Mouse (Mus musculus) midbrain, embryonic 11.5 days (tissue): ENCODE measurements at regions not wholly inside any gene's neighbourhood (a gene's known extent, or its start where the extent isn't known, plus 50 kb on each side); places are given as distances from the start of the nearest gene placed in this dataset.
A peak's percentile ranks its signal among the peaks of the same experiment; 100 is the strongest.

Source experiments
- ATAC-seq: fragments of 200-750 bp; cut with Nextera tagmentation; 2 replicates; pipeline ENCODE4 v1.8.0; 2017; ENCODE audit warnings: moderate TSS enrichment, moderate library complexity; ENCODE audit not compliant: low FRiP score
- DNase-seq: peaks from one replicate; pipeline ENCODE4 v3.0.0; 2015; ENCODE audit warnings: low spot score; ENCODE audit errors: missing footprints
- H3K27ac ChIP-seq: fragments of 300-500 bp; sonication (generic); 2 replicates; pipeline ENCODE4 v1.5.1; 2014; ENCODE audit warnings: low read depth, low read length
- H3K27me3 ChIP-seq: fragments of 300-500 bp; sonication (generic); 2 replicates; pipeline ENCODE4 v1.6.1; 2014; ENCODE audit warnings: mild to moderate bottlenecking, low read length, moderate library complexity, mixed read lengths; ENCODE audit not compliant: control insufficient read depth, insufficient read depth
- H3K36me3 ChIP-seq: fragments of 300-500 bp; sonication (generic); 2 replicates; pipeline ENCODE4 v1.6.1; 2014; ENCODE audit warnings: mild to moderate bottlenecking, low read length, moderate library complexity, mixed read lengths; ENCODE audit not compliant: control insufficient read depth, insufficient read depth
- H3K4me1 ChIP-seq: fragments of 300-500 bp; sonication (generic); 2 replicates; pipeline ENCODE4 v1.6.1; 2014; ENCODE audit warnings: low read length; ENCODE audit not compliant: control insufficient read depth, insufficient read depth
- H3K4me2 ChIP-seq: fragments of 300-500 bp; sonication (generic); 2 replicates; pipeline ENCODE4 v1.6.1; 2014; ENCODE audit warnings: mild to moderate bottlenecking, moderate library complexity
- H3K4me3 ChIP-seq: fragments of 300-500 bp; sonication (generic); 2 replicates; pipeline ENCODE4 v1.5.1; 2014; ENCODE audit warnings: low read depth, low read length
- H3K9ac ChIP-seq: fragments of 300-500 bp; sonication (generic); 2 replicates; pipeline ENCODE4 v1.6.1; 2014; ENCODE audit warnings: low read length
- H3K9me3 ChIP-seq: fragments of 300-500 bp; sonication (generic); 2 replicates; pipeline ENCODE4 v1.6.1; 2016; ENCODE audit warnings: low read length; ENCODE audit not compliant: control insufficient read depth
- whole genome bisulfite sequencing: fragments of 180-500 bp; shearing (Covaris S2); extraction: QIAGEN DNeasy Blood & Tissue Kit; methylation state at CpG from one replicate; pipeline ENCODE4 v1.1.7; 2014; 5-methylcytosine and 5-hydroxymethylcytosine counted together

DNA sequence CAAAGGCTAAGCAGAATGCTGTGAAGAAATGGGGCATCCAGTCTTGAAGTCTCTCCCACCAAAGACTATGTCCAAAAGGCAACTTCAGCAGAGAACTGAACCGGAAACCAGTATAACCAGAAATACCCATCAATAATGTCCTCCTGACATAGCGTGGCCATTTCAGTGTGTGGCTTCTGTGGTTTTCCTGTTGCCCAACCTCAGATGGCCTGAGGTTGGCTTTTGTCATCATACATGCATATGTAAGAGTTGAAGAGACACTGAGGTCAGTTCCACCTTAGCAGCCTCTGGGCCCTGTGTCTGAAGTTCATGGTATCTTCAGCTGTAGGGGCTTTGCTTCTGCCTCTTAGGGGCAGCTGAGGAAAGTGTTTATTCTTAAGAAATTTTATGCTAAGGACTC lies 98.1 kb upstream of the Rbm19 start:
- H3K4me1 ChIP-seq = no peaks in the 10 kb centered on the region
- no peak overlapping the region for H3K4me2 ChIP-seq
- no peaks in the 10 kb centered on the region for H3K9me3 ChIP-seq
- no peaks in the 10 kb centered on the region for H3K36me3 ChIP-seq
- DNase-seq (no peak), ATAC-seq (no peak)
- H3K27ac ChIP-seq = no peak overlapping the region
- WGBS = 83% methylated on average over 2 of the region's 2 CpGs
- no peak overlapping the region for H3K9ac ChIP-seq
- H3K4me3 ChIP-seq = no peak overlapping the region
- no peaks in the 10 kb centered on the region for H3K27me3 ChIP-seq

DNA sequence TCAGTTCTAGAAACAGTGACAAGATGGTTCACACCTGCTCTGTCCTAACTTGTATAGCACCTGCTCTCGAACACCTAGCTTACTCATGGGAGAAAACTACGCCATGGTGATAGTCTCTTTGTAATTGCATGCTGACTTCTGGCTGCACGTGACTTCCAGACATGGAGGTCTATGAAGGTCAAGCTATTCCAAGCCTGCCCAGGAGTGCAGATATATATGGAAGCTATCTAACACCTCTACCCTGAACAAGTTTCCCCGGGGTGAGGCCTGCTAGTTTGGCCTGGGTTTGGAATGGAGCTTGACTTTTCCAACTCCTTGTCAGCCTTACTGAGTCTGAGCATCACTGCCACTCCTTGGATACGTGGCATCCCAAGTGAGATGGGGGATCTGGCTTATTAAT lies 95.5 kb upstream of the Rbm19 start:
- 83% methylated on average over 5 of the region's 5 CpGs for WGBS
- Histone ChIP-seq H3K9ac (no peak overlapping the region), H3K4me3 (no peak overlapping the region), H3K9me3 (no peaks in the 10 kb centered on the region), H3K27ac (no peak overlapping the region), H3K4me2 (no peak overlapping the region), H3K27me3 (no peaks in the 10 kb centered on the region), H3K36me3 (no peaks in the 10 kb centered on the region), H3K4me1 (peaks cover 7% of the 10 kb centered on the region)
- DNase-seq (no peak), ATAC-seq (no peak)

DNA sequence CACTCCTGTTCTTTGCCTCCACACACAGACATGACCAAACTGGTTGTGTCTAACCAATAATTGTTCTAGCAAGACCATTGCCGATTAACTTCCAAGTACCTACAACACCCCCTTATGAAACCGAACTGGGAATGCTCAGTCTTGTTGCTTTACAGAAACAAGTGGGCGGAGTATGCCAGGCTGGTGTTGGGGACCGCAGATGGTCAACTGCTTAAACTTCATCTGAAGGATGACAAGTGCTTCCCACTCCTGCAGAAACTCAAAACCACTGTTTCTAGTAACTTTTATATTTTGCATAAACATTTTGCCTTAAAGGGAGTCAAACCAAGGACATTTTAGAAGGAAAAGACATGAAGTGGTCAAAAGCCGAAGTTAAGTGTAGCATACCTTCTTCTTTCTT lies 94.0 kb upstream of the Rbm19 start:
- WGBS = 92% methylated on average over 5 of the region's 5 CpGs
- H3K4me1 ChIP-seq = peaks cover 7% of the 10 kb centered on the region
- H3K36me3 ChIP-seq = no peaks in the 10 kb centered on the region
- no peak overlapping the region for H3K27ac ChIP-seq
- H3K4me2 ChIP-seq = no peak overlapping the region
- H3K27me3 ChIP-seq = no peaks in the 10 kb centered on the region
- no peak for ATAC-seq
- H3K4me3 ChIP-seq = no peak overlapping the region
- no peak for DNase-seq
- no peak overlapping the region for H3K9ac ChIP-seq
- no peaks in the 10 kb centered on the region for H3K9me3 ChIP-seq

DNA sequence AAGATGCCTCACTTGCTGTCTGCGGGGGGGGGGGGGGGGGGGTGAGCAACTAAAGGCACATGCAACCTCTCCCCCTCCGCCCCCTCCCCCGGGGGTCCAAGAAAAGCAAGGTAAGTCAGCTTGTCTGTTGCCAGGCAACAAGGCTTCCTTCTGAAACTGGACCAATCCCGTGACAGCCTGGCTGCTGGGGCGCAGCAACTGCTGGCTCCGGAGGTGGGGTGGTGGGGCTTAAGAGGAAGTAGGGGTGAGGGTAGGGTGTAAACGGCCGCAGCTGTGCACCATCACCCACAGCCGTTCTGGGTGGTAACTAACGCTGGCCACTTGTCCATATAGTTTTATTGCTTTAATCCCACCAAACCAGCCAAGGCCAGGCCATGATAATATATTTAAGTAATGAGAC lies 92.2 kb upstream of the Rbm19 start:
- H3K9ac ChIP-seq = no peak overlapping the region
- no peaks in the 10 kb centered on the region for H3K36me3 ChIP-seq
- DNase-seq (no peak), ATAC-seq (0 out of 2 replicates have a peak, but pooled peaks have one; percentile 40)
- H3K4me3 ChIP-seq = no peak overlapping the region
- H3K4me2 ChIP-seq = peak overlapping the region; percentile 20; the same call in 1 of the 2 replicates
- no peaks in the 10 kb centered on the region for H3K27me3 ChIP-seq
- no peak overlapping the region for H3K27ac ChIP-seq
- H3K4me1 ChIP-seq = peaks cover 7% of the 10 kb centered on the region
- WGBS = 2% methylated on average over 9 of the region's 10 CpGs
- H3K9me3 ChIP-seq = no peaks in the 10 kb centered on the region

GRCm38 (mm10) chr5:120025212-120025611 lies 91.1 kb upstream of the Rbm19 start:
- no peak overlapping the region for H3K27ac ChIP-seq
- no peak overlapping the region for H3K9ac ChIP-seq
- no peaks in the 10 kb centered on the region for H3K36me3 ChIP-seq
- H3K27me3 ChIP-seq = no peaks in the 10 kb centered on the region
- no peak overlapping the region for H3K4me3 ChIP-seq
- H3K4me1 ChIP-seq = peaks cover 7% of the 10 kb centered on the region
- ATAC-seq (no peak), DNase-seq (no peak)
- no peak overlapping the region for H3K4me2 ChIP-seq
- no peaks in the 10 kb centered on the region for H3K9me3 ChIP-seq

- no peaks in the 10 kb centered on the region for H3K27me3 ChIP-seq
- no peak for DNase-seq
- H3K4me2 ChIP-seq = no peak overlapping the region
- ATAC-seq = no peak
- H3K27ac ChIP-seq = no peak overlapping the region
- H3K9me3 ChIP-seq = no peaks in the 10 kb centered on the region
- H3K4me1 ChIP-seq = peaks cover 5% of the 10 kb centered on the region; the same call in 1 of the 2 replicates
- H3K4me3 ChIP-seq = no peak overlapping the region
- no peak overlapping the region for H3K9ac ChIP-seq
- no peaks in the 10 kb centered on the region for H3K36me3 ChIP-seq
- WGBS = 87% methylated on average over 15 of the region's 15 CpGs
These were observed 85.4 kb upstream of the Rbm19 start for GRCm38 (mm10) chr5:120030904-120031303.

- no peaks in the 10 kb centered on the region for H3K36me3 ChIP-seq
- no peak overlapping the region for H3K9ac ChIP-seq
- ATAC-seq (no peak), DNase-seq (no peak)
- H3K4me3 ChIP-seq = no peak overlapping the region
- H3K4me2 ChIP-seq = no peak overlapping the region
- H3K9me3 ChIP-seq = no peaks in the 10 kb centered on the region
- H3K4me1 ChIP-seq = peaks cover 5% of the 10 kb centered on the region; the same call in 1 of the 2 replicates
- no peak overlapping the region for H3K27ac ChIP-seq
- H3K27me3 ChIP-seq = no peaks in the 10 kb centered on the region
- WGBS = 71% methylated on average over 4 of the region's 4 CpGs
These were observed 84.7 kb upstream of the Rbm19 start for GRCm38 (mm10) chr5:120031614-120032013.

GRCm38 (mm10) chr5:120034499-120035077 lies 81.7 kb upstream of the Rbm19 start:
- Histone ChIP-seq H3K36me3 (no peaks in the 10 kb centered on the region), H3K27me3 (no peaks in the 10 kb centered on the region), H3K27ac (no peak overlapping the region), H3K4me3 (no peak overlapping the region), H3K4me2 (no peak overlapping the region), H3K9ac (no peak overlapping the region), H3K9me3 (no peaks in the 10 kb centered on the region), H3K4me1 (peaks cover 5% of the 10 kb centered on the region; the same call in 1 of the 2 replicates)
- no peak for ATAC-seq
- DNase-seq = peak; percentile 85
- WGBS = 4% methylated on average over 13 of the region's 13 CpGs

GRCm38 (mm10) chr5:120035251-120035650 lies 81.0 kb upstream of the Rbm19 start:
- Histone ChIP-seq H3K9me3 (no peaks in the 10 kb centered on the region), H3K27me3 (no peaks in the 10 kb centered on the region), H3K4me1 (peaks cover 5% of the 10 kb centered on the region; the same call in 1 of the 2 replicates), H3K9ac (no peak overlapping the region), H3K27ac (no peak overlapping the region), H3K4me3 (no peak overlapping the region), H3K36me3 (no peaks in the 10 kb centered on the region), H3K4me2 (no peak overlapping the region)
- 61% methylated on average over 3 of the region's 3 CpGs for WGBS
- DNase-seq = no peak
- no peak for ATAC-seq
